Mouse (Mus musculus): Measurements from ENCODE around the gene Aacs. TPM values are rescaled to one million over a fixed set of nuclear protein-coding genes. Genes with fewer than 3 reads are reported as not detected.

Aacs gene
- total and polyA plus RNA-seq, 2 experiments from 2014 or later: 77.3 to 124 TPM

GRCm38 (mm10) chr5:125545090-125545489, 69.5 kb downstream of the Aacs start:
- Histone ChIP-seq H3K36me3 (ENCODE audit: insufficient read depth, low read length) (no peaks in the 10 kb centered on the region), H3K27ac (no peak overlapping the region), H3K4me3 (ENCODE audit: low read length) (no peak overlapping the region), H3K27me3 (ENCODE audit: insufficient read depth, low read length) (no peaks in the 10 kb centered on the region), H3K4me1 (ENCODE audit: insufficient read depth, low read length) (no peaks in the 10 kb centered on the region), H3K9ac (replicated peaks; ENCODE audit: low read length) (no peak overlapping the region), H3K9me3 (ENCODE audit: low read length) (no peaks in the 10 kb centered on the region), H3K4me2 (ENCODE audit: low read depth, low read length) (no peak overlapping the region)
- no peak for DNase-seq (ENCODE audit: low spot score)
- no peak for ATAC-seq
- TF ChIP-seq CTCF (IDR thresholded peaks at IDR 0.05; ENCODE audit: low read depth): peak; percentile 22; the same call in 1 of the 2 replicates
- WGBS: 92% methylated on average over 2 of the region's 2 CpGs

- 17% methylated on average over 13 of the region's 13 CpGs for WGBS
- Histone ChIP-seq H3K36me3 (ENCODE audit: insufficient read depth, low read length) (no peaks in the 10 kb centered on the region), H3K27me3 (ENCODE audit: insufficient read depth, low read length) (no peaks in the 10 kb centered on the region), H3K9me3 (ENCODE audit: low read length) (no peaks in the 10 kb centered on the region), H3K4me1 (ENCODE audit: insufficient read depth, low read length) (no peaks in the 10 kb centered on the region), H3K4me2 (ENCODE audit: low read depth, low read length) (peak overlapping the region; percentile 10; the same call in 1 of the 2 replicates), H3K9ac (replicated peaks; ENCODE audit: low read length) (no peak overlapping the region), H3K4me3 (ENCODE audit: low read length) (no peak overlapping the region), H3K27ac (no peak overlapping the region)
- DNase-seq (ENCODE audit: low spot score) (peak; percentile 17), ATAC-seq (no peak)
- no peak for TF ChIP-seq CTCF (IDR thresholded peaks at IDR 0.05; ENCODE audit: low read depth)
These were observed 70.7 kb downstream of the Aacs start for GRCm38 (mm10) chr5:125546293-125546692.

- WGBS: 20% methylated on average over 11 of the region's 11 CpGs
- H3K4me1 ChIP-seq (ENCODE audit: insufficient read depth, low read length): no peaks in the 10 kb centered on the region
- H3K4me2 ChIP-seq (ENCODE audit: low read depth, low read length): no peak overlapping the region
- H3K9ac ChIP-seq (replicated peaks; ENCODE audit: low read length): no peak overlapping the region
- H3K27ac ChIP-seq: no peak overlapping the region
- H3K36me3 ChIP-seq (ENCODE audit: insufficient read depth, low read length): no peaks in the 10 kb centered on the region
- H3K4me3 ChIP-seq (ENCODE audit: low read length): no peak overlapping the region
- ATAC-seq (no peak), DNase-seq (ENCODE audit: low spot score) (no peak)
- TF ChIP-seq CTCF (IDR thresholded peaks at IDR 0.05; ENCODE audit: low read depth): no peak
- no peaks in the 10 kb centered on the region for H3K9me3 ChIP-seq (ENCODE audit: low read length)
- no peaks in the 10 kb centered on the region for H3K27me3 ChIP-seq (ENCODE audit: insufficient read depth, low read length)
These were observed 74.3 kb downstream of the Aacs start for GRCm38 (mm10) chr5:125549750-125550489.

GRCm38 (mm10) chr5:125555732-125556131, 80.1 kb downstream of the Aacs start:
- Histone ChIP-seq H3K4me3 (ENCODE audit: low read length) (no peak overlapping the region), H3K9me3 (ENCODE audit: low read length) (no peaks in the 10 kb centered on the region), H3K36me3 (ENCODE audit: insufficient read depth, low read length) (no peaks in the 10 kb centered on the region), H3K9ac (replicated peaks; ENCODE audit: low read length) (no peak overlapping the region), H3K4me1 (ENCODE audit: insufficient read depth, low read length) (no peaks in the 10 kb centered on the region), H3K27ac (no peak overlapping the region), H3K4me2 (ENCODE audit: low read depth, low read length) (no peak overlapping the region), H3K27me3 (ENCODE audit: insufficient read depth, low read length) (no peaks in the 10 kb centered on the region)
- DNase-seq (ENCODE audit: low spot score) (no peak), ATAC-seq (no peak)
- no peak for TF ChIP-seq CTCF (IDR thresholded peaks at IDR 0.05; ENCODE audit: low read depth)
- WGBS: 76% methylated on average over 5 of the region's 5 CpGs

GRCm38 (mm10) chr5:125563492-125563891, 87.9 kb downstream of the Aacs start:
- Histone ChIP-seq H3K4me2 (ENCODE audit: low read depth, low read length) (no peak overlapping the region), H3K9ac (replicated peaks; ENCODE audit: low read length) (no peak overlapping the region), H3K4me1 (ENCODE audit: insufficient read depth, low read length) (no peaks in the 10 kb centered on the region), H3K27ac (no peak overlapping the region), H3K27me3 (ENCODE audit: insufficient read depth, low read length) (no peaks in the 10 kb centered on the region), H3K4me3 (ENCODE audit: low read length) (no peak overlapping the region), H3K36me3 (ENCODE audit: insufficient read depth, low read length) (no peaks in the 10 kb centered on the region), H3K9me3 (ENCODE audit: low read length) (0 out of 2 replicates have a peak, but pooled peaks cover 3% of the 10 kb centered on the region)
- ATAC-seq (no peak), DNase-seq (ENCODE audit: low spot score) (no peak)
- 44% methylated on average over 6 of the region's 6 CpGs for WGBS
- TF ChIP-seq CTCF (IDR thresholded peaks at IDR 0.05; ENCODE audit: low read depth): no peak

DNA sequence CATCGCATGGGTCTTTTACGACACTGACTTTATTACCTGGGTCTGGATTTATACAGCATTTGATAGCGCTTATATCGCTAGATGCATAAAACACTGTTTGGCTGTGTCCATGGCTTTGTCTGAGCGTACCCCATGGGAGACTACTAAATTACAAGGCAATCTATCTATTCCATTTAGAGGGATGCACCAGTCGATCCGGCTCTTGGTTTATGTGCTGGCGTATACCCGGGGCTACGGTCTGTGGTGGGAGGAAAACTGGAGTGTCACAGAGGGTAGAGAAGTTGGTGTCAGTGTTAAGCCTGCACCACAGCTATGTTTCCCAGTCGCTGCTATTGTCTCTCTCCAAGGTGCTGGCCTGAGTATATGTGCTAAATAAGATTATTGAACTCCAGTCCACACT, 90.1 kb downstream of the Aacs start:
- H3K27ac ChIP-seq: no peak overlapping the region
- no peaks in the 10 kb centered on the region for H3K27me3 ChIP-seq (ENCODE audit: insufficient read depth, low read length)
- 0 out of 2 replicates have a peak, but pooled peaks cover 3% of the 10 kb centered on the region for H3K9me3 ChIP-seq (ENCODE audit: low read length)
- TF ChIP-seq CTCF (IDR thresholded peaks at IDR 0.05; ENCODE audit: low read depth): no peak
- H3K4me3 ChIP-seq (ENCODE audit: low read length): no peak overlapping the region
- no peak for DNase-seq (ENCODE audit: low spot score)
- no peak overlapping the region for H3K9ac ChIP-seq (replicated peaks; ENCODE audit: low read length)
- H3K4me1 ChIP-seq (ENCODE audit: insufficient read depth, low read length): no peaks in the 10 kb centered on the region
- no peak for ATAC-seq
- H3K4me2 ChIP-seq (ENCODE audit: low read depth, low read length): no peak overlapping the region
- 68% methylated on average over 11 of the region's 11 CpGs for WGBS
- no peaks in the 10 kb centered on the region for H3K36me3 ChIP-seq (ENCODE audit: insufficient read depth, low read length)

Small RNAs within 50 kb of the gene (microRNA-seq; reads per million reads assigned to microRNA genes)
- gene Gm27551: 0 reads per million in 2 experiments

Other genes with a start within 250 kb of the Aacs start
- gene Scarb1, start 134.7 kb upstream of the Aacs start, total RNA-seq (2014; rRNA removed): 70.3 and 71.7 TPM in 2 replicates
- 53.9 and 56.1 TPM in 2 replicates for gene Scarb1, start 134.7 kb upstream of the Aacs start, polyA plus RNA-seq (2015; fragmentation: Nextera tagmentation; extraction: Ambion mirVana)
- gene Gm10382, start 86.5 kb upstream of the Aacs start, total RNA-seq (2014; rRNA removed): 1.3 TPM in 1 of 2 replicates, not detected in the other
- 0.48 and 0.66 TPM in 2 replicates for gene Gm10382, start 86.5 kb upstream of the Aacs start, polyA plus RNA-seq (2015; fragmentation: Nextera tagmentation; extraction: Ambion mirVana)
- 911 and 1,042 TPM in 2 replicates for gene Ubc, start 85.6 kb upstream of the Aacs start, total RNA-seq (2014; rRNA removed)
- 1,155 and 1,219 TPM in 2 replicates for gene Ubc, start 85.6 kb upstream of the Aacs start, polyA plus RNA-seq (2015; fragmentation: Nextera tagmentation; extraction: Ambion mirVana)
- 15.8 and 27.5 TPM in 2 replicates for gene Dhx37, start 41.7 kb upstream of the Aacs start, total RNA-seq (2014; rRNA removed)
- gene Dhx37, start 41.7 kb upstream of the Aacs start, polyA plus RNA-seq (2015; fragmentation: Nextera tagmentation; extraction: Ambion mirVana): 8.0 and 9.8 TPM in 2 replicates
- 89.3 and 91.2 TPM in 2 replicates for gene Bri3bp, start 34.2 kb upstream of the Aacs start, total RNA-seq (2014; rRNA removed)
- 41.7 and 44.2 TPM in 2 replicates for gene Bri3bp, start 34.2 kb upstream of the Aacs start, polyA plus RNA-seq (2015; fragmentation: Nextera tagmentation; extraction: Ambion mirVana)
- 45.9 and 46.6 TPM in 2 replicates for gene Tmem132b, start 56.0 kb downstream of the Aacs start, total RNA-seq (2014; rRNA removed)
- gene Tmem132b, start 56.0 kb downstream of the Aacs start, polyA plus RNA-seq (2015; fragmentation: Nextera tagmentation; extraction: Ambion mirVana): 6.1 and 6.9 TPM in 2 replicates

All from hindbrain, postnatal 0 days (tissue).